7 mouse cellular contexts compared by ENCODE assay signal in the genomic region with DNA sequence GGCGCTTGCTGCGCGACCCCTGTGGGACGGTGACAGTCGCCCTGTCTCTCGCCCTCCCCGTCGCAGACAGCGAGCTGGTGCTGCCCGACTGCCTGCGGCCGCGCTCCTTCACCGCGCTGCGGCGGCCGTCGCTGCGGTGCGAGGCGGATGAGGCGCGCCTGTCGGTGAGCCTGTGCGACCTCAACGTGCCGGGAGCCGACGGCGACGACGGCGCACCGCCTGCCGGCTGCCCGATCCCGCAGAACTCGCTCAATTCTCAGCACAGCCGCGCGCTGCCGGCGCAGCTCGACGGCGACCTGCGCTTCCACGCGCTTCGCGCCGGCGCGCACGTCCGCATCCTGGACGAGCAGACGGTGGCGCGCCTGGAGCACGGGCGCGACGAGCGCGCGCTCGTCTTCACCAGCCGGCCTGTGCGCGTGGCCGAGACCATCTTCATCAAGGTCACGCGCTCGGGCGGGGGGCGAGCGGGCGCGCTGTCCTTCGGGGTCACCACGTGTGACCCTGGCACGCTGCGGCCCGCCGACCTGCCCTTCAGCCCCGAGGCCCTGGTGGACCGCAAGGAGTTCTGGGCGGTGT.
DNase-seq lines count a peak whose midpoint lies in the region; ATAC-seq and TF ChIP-seq lines count a peak whose summit lies in the region.

No protein-coding gene starts in this region.

- peaks cover 16% of the 10 kb centered on the region; the same call in 1 of the 2 replicates for H3K4me1 ChIP-seq in lung, embryonic 15.5 days
- H3K4me1 ChIP-seq in embryonic facial prominence, embryonic 14.5 days (ENCODE audit: control insufficient read depth, insufficient read depth, low read length): peaks cover 12% of the 10 kb centered on the region; the same call in 1 of the 2 replicates
- 0 out of 2 replicates have a peak, but pooled peaks cover 5% of the 10 kb centered on the region for H3K4me1 ChIP-seq in intestine, postnatal 0 days (replicated peaks; ENCODE audit: control insufficient read depth, insufficient read depth, low read length)
- H3K4me1 ChIP-seq in neural tube, embryonic 15.5 days: peaks cover 9% of the 10 kb centered on the region

- ATAC-seq in lung, embryonic 15.5 days (ENCODE audit: borderline replicate concordance, extremely low read depth, low FRiP score, low TSS enrichment): no peak
- 0 out of 2 replicates have a peak, but pooled peaks have one; percentile 21 for ATAC-seq in embryonic facial prominence, embryonic 14.5 days (ENCODE audit: low read depth)
- ATAC-seq in intestine, postnatal 0 days: 0 out of 2 replicates have a peak, but pooled peaks have one; percentile 34
- ATAC-seq in neural tube, embryonic 15.5 days (ENCODE audit: low FRiP score): peak; percentile 36; the same call in 1 of the 2 replicates

- H3K27me3 ChIP-seq in lung, embryonic 15.5 days: peaks cover 50% of the 10 kb centered on the region
- peaks cover 29% of the 10 kb centered on the region for H3K27me3 ChIP-seq in embryonic facial prominence, embryonic 14.5 days (replicated peaks; ENCODE audit: control insufficient read depth, insufficient read depth, low read length)
- H3K27me3 ChIP-seq in intestine, postnatal 0 days (replicated peaks; ENCODE audit: control insufficient read depth, insufficient read depth, low read length): peaks cover 32% of the 10 kb centered on the region
- H3K27me3 ChIP-seq in neural tube, embryonic 15.5 days (replicated peaks): peaks cover 40% of the 10 kb centered on the region

- H3K4me3 ChIP-seq in lung, embryonic 15.5 days: peak overlapping the region; percentile 36
- H3K4me3 ChIP-seq in embryonic facial prominence, embryonic 14.5 days (ENCODE audit: low read depth, low read length): peak overlapping the region; percentile 41
- peak overlapping the region; percentile 29 for H3K4me3 ChIP-seq in intestine, postnatal 0 days (ENCODE audit: low read depth, low read length)
- H3K4me3 ChIP-seq in neural tube, embryonic 15.5 days (replicated peaks): peak overlapping the region; percentile 37

- no peaks in the 10 kb centered on the region for H3K9me3 ChIP-seq in lung, embryonic 15.5 days
- H3K9me3 ChIP-seq in embryonic facial prominence, embryonic 14.5 days (ENCODE audit: control insufficient read depth, low read length): no peaks in the 10 kb centered on the region
- H3K9me3 ChIP-seq in intestine, postnatal 0 days (ENCODE audit: control insufficient read depth): no peaks in the 10 kb centered on the region
- no peaks in the 10 kb centered on the region for H3K9me3 ChIP-seq in neural tube, embryonic 15.5 days (replicated peaks)

- TF ChIP-seq CTCF in intestine, postnatal 0 days (IDR thresholded peaks at IDR 0.05; ENCODE audit: low read depth): peak; percentile 42

- peak overlapping the region; percentile 61 for H3K4me2 ChIP-seq in lung, embryonic 15.5 days
- peak overlapping the region; percentile 65 for H3K4me2 ChIP-seq in embryonic facial prominence, embryonic 14.5 days (ENCODE audit: low read depth, low read length)
- peak overlapping the region; percentile 59 for H3K4me2 ChIP-seq in intestine, postnatal 0 days (replicated peaks; ENCODE audit: low read depth)
- peak overlapping the region; percentile 60 for H3K4me2 ChIP-seq in neural tube, embryonic 15.5 days

- no peak for DNase-seq in lung, adult 18-20 months
- peak; percentile 31 for DNase-seq in embryonic facial prominence, embryonic 14.5 days (ENCODE audit: low spot score)
- no peak for DNase-seq in urinary bladder, postnatal 4 days (ENCODE audit: low spot score in 2 of 2)
- no peak for DNase-seq in urinary bladder, postnatal 10 days (ENCODE audit: low spot score)

- no peak overlapping the region for H3K27ac ChIP-seq in lung, embryonic 15.5 days
- H3K27ac ChIP-seq in embryonic facial prominence, embryonic 14.5 days (replicated peaks; ENCODE audit: low read depth, low read length): no peak overlapping the region
- no peak overlapping the region for H3K27ac ChIP-seq in intestine, postnatal 0 days (ENCODE audit: low read depth, low read length)
- H3K27ac ChIP-seq in neural tube, embryonic 15.5 days (replicated peaks): no peak overlapping the region

- WGBS in lung, embryonic 15.5 days: 3% methylated on average over 90 of the region's 90 CpGs
- WGBS in embryonic facial prominence, embryonic 14.5 days: 5% methylated on average over 46 of the region's 90 CpGs
- 3% methylated on average over 90 of the region's 90 CpGs for WGBS in intestine, postnatal 0 days
- WGBS in neural tube, embryonic 15.5 days: 5% methylated on average over 90 of the region's 90 CpGs

- H3K9ac ChIP-seq in lung, embryonic 15.5 days: no peak overlapping the region
- H3K9ac ChIP-seq in embryonic facial prominence, embryonic 14.5 days (ENCODE audit: low read depth, low read length): peak overlapping the region; percentile 30
- no peak overlapping the region for H3K9ac ChIP-seq in intestine, postnatal 0 days (ENCODE audit: low read depth, low read length)
- H3K9ac ChIP-seq in neural tube, embryonic 15.5 days (replicated peaks): no peak overlapping the region

- H3K36me3 ChIP-seq in lung, embryonic 15.5 days: no peaks in the 10 kb centered on the region
- H3K36me3 ChIP-seq in embryonic facial prominence, embryonic 14.5 days (ENCODE audit: control insufficient read depth, insufficient read depth, low read length): no peaks in the 10 kb centered on the region
- H3K36me3 ChIP-seq in intestine, postnatal 0 days (ENCODE audit: control insufficient read depth, insufficient read depth): no peaks in the 10 kb centered on the region
- H3K36me3 ChIP-seq in neural tube, embryonic 15.5 days: no peaks in the 10 kb centered on the region
